Mouse (Mus musculus) lung, adult 18-20 months (tissue): Measurements from ENCODE around the gene Mettl27.

Experiments used
- DNase-seq, 2 experiments: peaks; one replicate each; pipeline ENCODE4 v3.0.0; 2022; ENCODE audit warnings: mixed read lengths in 2 of 2

The Mettl27 gene

DNA sequence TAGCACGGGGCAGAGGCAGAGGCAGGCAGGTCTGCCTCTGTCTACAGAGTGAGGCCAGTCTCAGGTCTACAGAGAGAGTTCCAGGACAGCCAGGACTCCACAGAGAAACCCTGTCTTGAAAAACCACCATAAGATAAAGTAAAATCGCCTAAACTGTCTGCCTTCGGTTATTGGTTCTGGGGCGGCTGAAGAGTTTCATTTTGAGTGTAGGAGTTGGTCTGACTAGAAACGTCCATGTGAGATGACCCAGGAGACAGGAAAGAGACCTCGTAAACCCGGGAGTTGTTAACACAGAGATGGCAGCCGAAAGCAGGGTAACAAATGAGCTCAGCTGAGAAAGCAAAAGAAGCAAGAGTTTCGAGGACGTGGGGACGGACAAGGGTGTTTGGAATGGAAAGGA, 57.0 kb downstream of the Mettl27 start:
- DNase-seq, result no peak

DNA sequence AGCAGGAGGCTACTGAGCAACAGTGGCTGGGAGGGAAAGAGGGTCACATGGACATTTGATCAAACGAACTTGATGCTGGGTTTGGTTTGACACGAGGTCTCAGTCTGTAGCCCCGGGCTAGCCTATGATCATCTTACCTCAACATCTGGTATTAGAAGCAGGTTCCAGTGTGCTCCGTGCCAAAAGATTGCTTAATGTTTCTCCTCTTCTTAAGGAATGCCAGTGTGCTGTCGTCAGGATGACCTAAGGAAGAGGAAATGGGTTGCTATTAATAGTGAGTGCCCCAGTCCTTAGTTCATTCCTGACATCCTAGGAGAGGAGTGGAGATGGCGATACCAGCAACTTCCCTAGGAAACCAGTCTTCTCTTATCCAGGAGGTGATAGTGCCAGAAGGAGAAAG, 57.6 kb downstream of the Mettl27 start:
- peak in 1 of 2 experiments; percentile 69 for DNase-seq
